28 mouse cellular contexts compared by ENCODE assay signal in genomic region chr2:108097026-108097425, GRCm38 (mm10).
DNase-seq lines count a peak whose midpoint lies in the region; ATAC-seq and TF ChIP-seq lines count a peak whose summit lies in the region.
"Had no signal": no experiment of that assay in that cellular context is flagged by ENCODE, and none has a peak within 500 bp of the region (broad histone marks: within the 10 kb centered on the region; RNA-seq: fewer than 3 reads in every experiment).

No protein-coding gene starts in this region.

- H3K27ac ChIP-seq in forebrain, embryonic 12.5 days = no peak overlapping the region
- H3K27ac ChIP-seq in intestine, postnatal 0 days (ENCODE audit: low read depth, low read length) = no peak overlapping the region
- H3K27ac ChIP-seq: embryonic facial prominence, embryonic 12.5 days; embryonic facial prominence, embryonic 15.5 days; forebrain, embryonic 13.5 days; heart, adult 2 months; heart, embryonic 10.5 days; heart, embryonic 13.5 days; hindbrain, embryonic 14.5 days; hindbrain, postnatal 0 days had no signal

- H3K4me2 ChIP-seq in forebrain, embryonic 12.5 days = no peak overlapping the region
- H3K4me2 ChIP-seq in intestine, postnatal 0 days (replicated peaks; ENCODE audit: low read depth) = no peak overlapping the region
- H3K4me2 ChIP-seq: embryonic facial prominence, embryonic 12.5 days; embryonic facial prominence, embryonic 15.5 days; forebrain, embryonic 13.5 days; heart, embryonic 13.5 days; hindbrain, embryonic 14.5 days had no signal

- H3K9ac ChIP-seq in forebrain, embryonic 12.5 days = no peak overlapping the region
- no peak overlapping the region for H3K9ac ChIP-seq in intestine, postnatal 0 days (ENCODE audit: low read depth, low read length)
- H3K9ac ChIP-seq: embryonic facial prominence, embryonic 12.5 days; embryonic facial prominence, embryonic 15.5 days; forebrain, embryonic 13.5 days; heart, embryonic 13.5 days; hindbrain, embryonic 14.5 days had no signal

- H3K27me3 ChIP-seq in forebrain, embryonic 12.5 days = no peaks in the 10 kb centered on the region
- H3K27me3 ChIP-seq in intestine, postnatal 0 days (replicated peaks; ENCODE audit: control insufficient read depth, insufficient read depth, low read length) = no peaks in the 10 kb centered on the region
- H3K27me3 ChIP-seq: embryonic facial prominence, embryonic 12.5 days; embryonic facial prominence, embryonic 15.5 days; forebrain, embryonic 13.5 days; heart, embryonic 13.5 days; Patski had no signal

- peak; percentile 7 for DNase-seq in adrenal gland, adult 2 months
- no peak for DNase-seq in adrenal gland, postnatal 4 days (ENCODE audit: low spot score in 2 of 2)
- peak; percentile 1 for DNase-seq in right cerebral cortex, adult 18-20 months
- no peak for DNase-seq in right cerebral cortex, postnatal 4 days
- peak; percentile 1 to 3 for DNase-seq in adrenal gland, postnatal 36 days
- DNase-seq: cerebellum, adult 11 months; cerebellum, adult 2 months; cerebellum, adult 9-11 months; cerebellum, postnatal 25 days; gastrocnemius, postnatal 10 days; gastrocnemius, postnatal 36 days; heart, adult 2 months; heart, postnatal 14 days; heart, postnatal 4 days; kidney, adult 2 months had no signal

- no peak for ATAC-seq in forebrain, embryonic 12.5 days (ENCODE audit: low FRiP score)
- no peak for ATAC-seq in intestine, postnatal 0 days
- ATAC-seq: forebrain, embryonic 13.5 days; forebrain, embryonic 16.5 days; hindbrain, postnatal 0 days; inflammation-experienced regulatory T-cells, adult 6 months; intestine, embryonic 16.5 days; Patski had no signal

- WGBS in forebrain, embryonic 12.5 days = 92% methylated on average over 4 of the region's 4 CpGs
- 86% methylated on average over 4 of the region's 4 CpGs for WGBS in intestine, postnatal 0 days

- TF ChIP-seq CTCF in intestine, postnatal 0 days (IDR thresholded peaks at IDR 0.05; ENCODE audit: low read depth) = no peak

- no peaks in the 10 kb centered on the region for H3K4me1 ChIP-seq in forebrain, embryonic 12.5 days
- no peaks in the 10 kb centered on the region for H3K4me1 ChIP-seq in intestine, postnatal 0 days (replicated peaks; ENCODE audit: control insufficient read depth, insufficient read depth, low read length)
- H3K4me1 ChIP-seq: embryonic facial prominence, embryonic 12.5 days; embryonic facial prominence, embryonic 15.5 days; forebrain, embryonic 13.5 days; heart, embryonic 10.5 days; heart, embryonic 13.5 days had no signal

- H3K4me3 ChIP-seq in forebrain, embryonic 12.5 days (replicated peaks) = no peak overlapping the region
- H3K4me3 ChIP-seq in intestine, postnatal 0 days (ENCODE audit: low read depth, low read length) = no peak overlapping the region
- H3K4me3 ChIP-seq: embryonic facial prominence, embryonic 12.5 days; embryonic facial prominence, embryonic 15.5 days; forebrain, embryonic 13.5 days; heart, adult 2 months; heart, embryonic 10.5 days; heart, embryonic 13.5 days had no signal

- no peaks in the 10 kb centered on the region for H3K36me3 ChIP-seq in forebrain, embryonic 12.5 days (replicated peaks)
- H3K36me3 ChIP-seq in intestine, postnatal 0 days (ENCODE audit: control insufficient read depth, insufficient read depth) = no peaks in the 10 kb centered on the region
- H3K36me3 ChIP-seq: embryonic facial prominence, embryonic 12.5 days; embryonic facial prominence, embryonic 15.5 days; heart, embryonic 10.5 days; heart, embryonic 13.5 days had no signal

- H3K9me3 ChIP-seq in forebrain, embryonic 12.5 days = no peaks in the 10 kb centered on the region
- no peaks in the 10 kb centered on the region for H3K9me3 ChIP-seq in intestine, postnatal 0 days (ENCODE audit: control insufficient read depth)
- H3K9me3 ChIP-seq: embryonic facial prominence, embryonic 12.5 days; embryonic facial prominence, embryonic 15.5 days; forebrain, embryonic 13.5 days; heart, embryonic 10.5 days; heart, embryonic 13.5 days had no signal

Comparison
In these comparisons a context has a peak if more than half of its experiments do, and no peak if none do; other contexts are left out.
1. DNase-seq: peak in adrenal gland, adult 2 months (single experiment), right cerebral cortex, adult 18-20 months (single experiment) and adrenal gland, postnatal 36 days (2 of 2); none in adrenal gland, postnatal 4 days (0 of 2) and right cerebral cortex, postnatal 4 days (single experiment).